Mouse (Mus musculus) lung, adult 2 months (tissue): Measurements from ENCODE around the gene Prpf4.

Source experiments
- CTCF ChIP-seq: fragments of 200-500 bp; IDR thresholded peaks from 2 replicates; pipeline ENCODE4 v1.5.1; 2011; ENCODE audit warnings: mild to moderate bottlenecking, low read length, control low read depth; ENCODE audit not compliant: insufficient read depth
- POLR2A ChIP-seq: fragments of 200-500 bp; IDR thresholded peaks from 2 replicates; pipeline ENCODE4 v1.6.1; 2011; ENCODE audit warnings: low read depth, mild to moderate bottlenecking, control low read depth, low read length, borderline replicate concordance; ENCODE audit errors: extremely low read depth

DNA sequence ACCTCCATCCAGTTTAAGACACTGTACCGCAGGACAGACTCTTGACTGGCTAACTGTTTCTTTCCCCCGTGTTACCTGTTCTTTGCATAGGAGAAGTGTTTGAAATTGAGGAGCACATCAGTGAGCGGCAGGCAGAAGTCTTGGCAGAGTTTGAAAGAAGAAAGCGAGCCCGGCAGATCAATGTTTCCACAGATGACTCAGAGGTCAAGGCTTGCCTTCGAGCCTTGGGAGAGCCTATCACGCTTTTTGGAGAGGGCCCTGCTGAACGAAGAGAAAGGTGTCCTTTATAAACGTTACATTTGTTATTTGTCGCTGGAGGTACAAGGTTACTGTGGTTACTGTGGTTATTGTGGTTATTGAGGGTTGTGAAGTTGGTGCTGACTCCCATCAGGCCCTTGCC is 3.0 kb downstream of the Prpf4 start:
- TF ChIP-seq CTCF (no peak), POLR2A (no peak)
